Mouse (Mus musculus) Muller cell, postnatal 12 days (primary cell): Measurements from ENCODE around the gene Ston2.

Source experiments
- DNase-seq: peaks from one replicate; pipeline ENCODE4 v3.0.0-alpha.2; 2015; ENCODE audit errors: inconsistent ontology term

Gene Ston2

DNA sequence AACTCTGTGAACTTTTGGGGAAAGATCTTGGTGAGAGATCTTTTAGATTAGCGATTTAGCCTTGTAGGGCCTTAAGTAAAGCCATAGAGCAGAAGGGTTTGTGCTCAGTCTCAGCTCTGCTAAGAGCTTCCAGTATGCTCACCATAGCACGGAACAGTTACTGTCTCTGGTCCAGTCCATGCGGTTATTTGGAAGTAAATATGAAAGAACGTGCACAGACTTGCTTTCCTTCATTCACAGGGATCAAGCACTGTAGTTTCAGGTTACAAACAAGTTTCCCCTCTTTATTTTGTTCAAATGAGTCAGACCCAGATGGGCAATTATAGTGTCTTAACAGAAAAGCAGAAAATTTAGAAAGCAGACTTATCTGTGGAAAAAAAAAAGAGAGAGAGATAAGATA lies 125.3 kb downstream of the Ston2 start:
- no peak for DNase-seq

DNA sequence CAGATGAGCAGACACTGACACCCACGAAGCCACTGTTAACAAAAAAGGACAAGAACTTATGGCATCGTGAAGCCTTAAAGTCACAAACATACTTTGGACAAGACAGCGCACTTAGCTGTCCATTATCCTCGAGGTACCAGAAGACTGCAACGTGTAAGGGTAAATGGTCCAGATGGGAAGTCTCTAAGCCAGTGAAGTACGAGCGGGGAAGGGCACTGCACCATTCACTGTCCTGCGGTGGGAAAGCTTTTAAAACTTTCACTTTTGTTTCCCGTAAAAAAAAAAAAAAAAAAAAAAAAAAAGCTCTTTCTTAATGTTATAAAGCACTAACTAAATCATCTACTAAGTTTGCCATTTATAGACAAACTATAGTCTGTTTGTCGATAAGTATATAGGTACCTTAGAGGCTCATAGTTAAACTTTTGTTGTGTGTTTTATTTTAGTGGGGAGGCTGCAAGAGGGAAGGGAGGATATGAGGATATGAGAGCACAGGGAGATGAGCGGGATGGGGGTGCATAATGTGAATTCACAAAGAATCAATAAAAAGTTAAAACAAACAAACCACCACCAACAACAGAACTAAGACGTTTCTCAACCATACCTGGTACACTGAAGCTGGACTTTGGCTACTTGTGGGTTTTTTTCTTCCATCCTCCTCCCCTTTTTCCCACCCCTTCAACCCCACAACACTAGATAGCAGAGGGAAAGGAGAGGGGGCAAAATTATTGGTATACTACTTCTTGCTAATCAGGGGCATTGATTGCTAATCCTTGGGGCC lies 127.4 kb downstream of the Ston2 start:
- no peak for DNase-seq

DNA sequence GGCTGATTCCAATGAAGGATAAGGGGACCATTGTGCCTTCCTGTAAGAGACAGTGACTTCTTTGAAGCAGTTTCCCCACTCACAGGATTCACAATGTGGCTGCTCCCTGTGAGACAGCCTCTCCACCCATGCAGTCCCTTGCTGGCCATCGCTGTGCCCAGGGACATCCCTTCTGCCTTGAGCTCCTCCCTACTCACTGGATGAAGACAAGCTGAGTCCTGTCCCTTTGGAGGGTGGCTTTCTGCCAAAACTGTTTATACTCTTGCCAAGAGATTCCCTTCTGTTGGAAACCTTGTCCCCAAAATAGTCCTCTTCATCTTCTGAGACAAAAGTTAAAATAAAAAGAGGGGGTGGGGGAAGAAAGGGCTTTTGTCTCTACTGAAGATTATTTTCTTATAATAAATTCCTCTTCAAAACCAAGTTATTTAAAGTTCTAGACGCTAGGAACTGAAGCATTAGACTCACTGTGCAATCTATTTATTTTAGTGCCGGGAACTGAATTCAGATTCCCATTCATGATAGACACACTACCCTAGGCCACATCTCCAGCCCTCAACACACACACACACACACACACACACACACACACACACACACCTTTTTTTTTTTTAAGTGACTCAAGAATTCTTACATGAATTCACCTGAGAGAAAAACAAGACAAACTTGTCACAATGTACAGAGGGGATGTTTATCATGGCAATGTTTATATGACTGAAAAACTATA lies 133.6 kb downstream of the Ston2 start:
- DNase-seq: peak; percentile 76

DNA sequence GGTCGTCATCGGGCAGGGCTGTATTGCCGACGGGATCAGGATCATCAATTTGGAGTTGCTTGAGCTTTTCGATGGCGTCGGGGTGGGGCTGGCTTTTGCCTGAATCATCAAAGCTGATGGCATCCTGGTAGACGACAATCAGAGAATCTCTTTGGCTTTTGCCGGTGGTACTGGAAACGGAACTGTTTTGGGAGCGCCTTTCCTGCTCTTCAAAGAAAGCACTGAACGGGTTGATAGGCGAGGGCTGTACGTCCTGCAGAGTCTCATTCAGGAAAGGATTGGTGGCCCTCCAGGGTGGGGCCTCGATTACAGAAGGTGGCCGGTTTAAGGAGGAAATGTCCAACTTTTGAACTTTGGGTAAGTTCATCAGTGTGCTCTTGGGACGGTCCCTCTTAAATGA lies 139.8 kb downstream of the Ston2 start:
- no peak for DNase-seq

DNA sequence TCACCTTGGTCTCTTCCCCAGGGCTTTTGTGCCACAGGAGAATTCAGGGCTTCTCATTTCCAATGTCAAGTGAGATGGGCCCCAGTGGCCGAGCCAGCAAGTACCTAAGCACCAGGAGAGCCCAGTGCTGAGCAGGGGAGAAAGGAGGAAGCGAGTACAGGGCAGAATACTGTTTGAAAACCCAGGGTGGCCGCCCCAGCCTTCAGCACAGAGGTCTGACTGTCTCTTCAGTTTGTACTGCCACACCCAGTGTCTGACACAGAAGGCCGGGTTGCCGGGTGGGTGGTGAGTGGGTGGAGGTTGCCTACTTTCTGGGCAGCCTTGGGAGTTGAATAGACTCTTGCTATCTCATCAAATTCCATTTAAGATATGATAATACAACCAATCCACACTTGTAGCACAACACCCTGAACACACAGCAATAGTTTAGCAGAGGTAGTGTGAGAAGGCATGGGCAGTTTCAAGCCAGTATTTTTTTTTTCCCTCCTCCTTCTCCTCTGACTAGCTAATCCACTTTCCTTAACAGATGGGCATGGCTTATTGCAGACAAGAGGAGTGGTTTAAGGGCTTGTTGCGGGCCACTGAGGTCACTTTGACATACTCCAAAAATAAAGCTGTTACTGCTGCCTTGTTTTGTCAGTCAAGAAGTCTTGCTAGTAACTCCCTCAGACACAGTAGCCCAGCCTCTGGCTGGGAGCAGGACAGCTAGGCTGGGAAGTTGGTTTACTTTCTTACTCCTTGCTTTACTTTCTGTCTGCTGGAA lies 142.6 kb downstream of the Ston2 start:
- DNase-seq: peak; percentile 20

DNA sequence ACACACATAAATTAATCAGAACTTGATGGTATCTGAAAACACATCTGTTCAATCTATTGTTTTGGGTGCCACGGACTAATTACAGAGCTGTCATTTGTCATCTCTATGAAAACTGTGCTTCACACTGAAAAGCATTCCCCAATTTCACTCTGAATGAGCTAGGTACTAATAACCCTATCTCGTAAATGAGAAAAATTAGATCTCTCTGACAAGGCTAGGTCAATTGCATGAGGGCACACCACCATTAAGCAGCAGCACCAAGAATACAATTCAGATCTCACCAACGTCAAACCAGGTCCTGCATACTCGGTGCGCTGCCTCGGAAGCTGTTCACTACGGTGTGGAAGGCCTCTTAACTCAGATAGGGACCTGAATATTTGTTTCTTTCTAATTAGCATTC lies 145.0 kb downstream of the Ston2 start:
- DNase-seq: no peak

DNA sequence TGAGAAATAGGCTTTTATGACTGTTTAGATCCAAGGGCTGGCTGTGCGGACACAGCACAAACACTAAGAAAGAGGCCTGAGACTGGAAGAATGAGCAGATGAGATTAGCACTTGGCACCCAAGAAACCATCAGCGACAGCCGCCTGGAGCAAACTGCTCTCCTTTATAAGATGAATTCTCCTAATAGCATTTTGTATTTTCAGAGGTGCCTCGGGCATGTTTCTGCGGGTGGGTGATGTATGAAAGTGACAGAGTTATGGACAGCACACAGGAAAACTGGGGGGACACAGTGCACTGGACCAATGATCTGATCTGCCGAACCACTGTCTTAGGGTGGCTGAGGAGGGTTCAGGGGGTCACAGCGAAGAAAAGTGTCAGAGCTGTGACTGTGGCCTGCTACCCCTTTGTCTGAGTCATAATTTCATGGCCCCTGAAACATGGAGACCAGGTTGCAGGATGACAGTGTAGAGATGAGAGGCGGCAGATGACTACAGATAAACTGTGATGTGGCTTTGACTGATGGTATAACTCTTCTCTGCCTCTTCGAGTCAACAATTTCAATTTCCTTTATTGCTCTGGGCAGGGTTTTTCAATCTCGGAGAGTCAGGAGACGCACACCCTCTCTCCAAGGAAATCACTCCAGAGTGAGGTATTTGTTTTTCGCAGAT lies 145.6 kb downstream of the Ston2 start:
- DNase-seq: peak; percentile 25

DNA sequence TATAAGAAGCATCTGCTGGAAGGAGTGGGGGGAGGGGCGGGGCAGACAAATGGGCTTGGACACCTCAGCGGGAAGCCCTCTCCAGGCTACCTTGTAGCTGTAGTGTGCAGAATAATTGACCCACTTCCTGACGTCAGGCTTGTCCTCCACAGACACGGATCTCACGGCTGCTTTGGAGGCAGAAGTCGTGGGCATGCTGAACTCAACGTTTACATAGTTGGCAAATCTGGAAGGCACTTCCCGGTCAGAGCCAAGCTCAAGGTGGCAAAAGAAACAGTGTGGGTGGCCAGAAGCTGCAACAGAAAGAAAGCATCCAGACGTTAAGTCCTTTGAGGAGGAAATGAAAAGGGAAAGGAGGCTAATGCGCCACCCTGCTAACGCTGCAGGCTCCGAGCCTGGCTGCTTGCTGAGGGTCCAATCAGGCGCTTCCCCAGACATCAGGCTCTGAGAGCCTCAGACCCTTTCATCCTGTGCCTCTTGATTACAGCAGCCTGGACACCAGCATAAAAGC lies 146.5 kb downstream of the Ston2 start:
- peak; percentile 78 for DNase-seq

DNA sequence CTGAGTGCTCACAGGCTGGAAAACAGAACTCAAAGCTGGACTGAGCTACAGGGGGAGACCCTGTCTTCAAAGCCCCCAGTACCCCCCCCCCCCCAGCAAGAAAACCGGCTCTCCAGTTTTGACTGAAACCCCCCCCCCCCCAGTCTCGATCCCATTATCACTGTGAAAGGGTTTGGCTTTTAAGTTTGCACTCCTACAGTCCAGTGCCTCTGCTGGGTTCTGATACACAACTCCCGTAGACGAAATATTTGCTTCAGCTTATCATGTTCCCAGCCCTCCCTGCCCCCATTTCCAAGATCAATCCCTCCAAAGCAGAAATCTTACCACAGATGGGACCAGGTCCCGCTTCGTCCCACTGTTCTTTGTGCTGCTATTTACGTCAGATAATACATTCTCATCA lies 147.1 kb downstream of the Ston2 start:
- no peak for DNase-seq

DNA sequence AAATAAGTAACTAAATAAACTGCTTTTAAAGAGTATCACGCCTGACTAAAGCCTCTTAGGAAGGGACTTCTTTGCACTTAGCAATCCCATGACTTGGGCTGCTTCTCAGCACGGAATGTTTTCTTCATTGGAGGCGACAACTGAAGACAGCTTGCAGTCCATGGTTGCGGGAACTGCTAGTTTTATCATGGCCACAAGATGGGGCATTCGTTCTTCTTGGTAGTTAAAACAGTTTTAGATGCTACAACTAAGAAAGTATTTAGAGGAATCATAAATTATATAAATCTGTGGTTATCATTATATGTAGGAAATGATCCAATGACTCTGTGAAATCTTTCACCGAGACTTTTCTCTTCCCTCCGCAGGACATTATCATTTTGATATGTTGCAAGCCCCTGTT lies 147.5 kb downstream of the Ston2 start:
- DNase-seq: peak; percentile 56

DNA sequence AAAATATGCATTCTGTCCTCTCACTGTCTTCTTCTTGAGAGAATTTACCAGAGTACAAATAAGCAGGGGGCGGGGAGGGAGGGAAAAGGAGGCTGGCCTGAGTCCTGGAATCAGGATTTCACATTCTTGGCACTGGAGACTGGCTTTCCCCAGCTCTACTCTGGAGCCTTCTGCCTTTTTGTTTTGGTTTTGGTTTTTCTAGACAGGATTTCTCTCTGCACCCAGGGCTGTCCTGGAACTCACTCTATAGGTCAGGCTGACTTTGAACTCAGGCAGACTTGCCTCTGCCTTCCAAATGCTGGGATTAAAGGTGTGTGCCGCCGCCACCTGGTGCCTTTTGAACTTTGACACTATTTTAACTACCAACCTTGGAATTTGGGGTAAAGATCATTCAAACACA lies 149.8 kb downstream of the Ston2 start:
- DNase-seq: peak; percentile 75

DNA sequence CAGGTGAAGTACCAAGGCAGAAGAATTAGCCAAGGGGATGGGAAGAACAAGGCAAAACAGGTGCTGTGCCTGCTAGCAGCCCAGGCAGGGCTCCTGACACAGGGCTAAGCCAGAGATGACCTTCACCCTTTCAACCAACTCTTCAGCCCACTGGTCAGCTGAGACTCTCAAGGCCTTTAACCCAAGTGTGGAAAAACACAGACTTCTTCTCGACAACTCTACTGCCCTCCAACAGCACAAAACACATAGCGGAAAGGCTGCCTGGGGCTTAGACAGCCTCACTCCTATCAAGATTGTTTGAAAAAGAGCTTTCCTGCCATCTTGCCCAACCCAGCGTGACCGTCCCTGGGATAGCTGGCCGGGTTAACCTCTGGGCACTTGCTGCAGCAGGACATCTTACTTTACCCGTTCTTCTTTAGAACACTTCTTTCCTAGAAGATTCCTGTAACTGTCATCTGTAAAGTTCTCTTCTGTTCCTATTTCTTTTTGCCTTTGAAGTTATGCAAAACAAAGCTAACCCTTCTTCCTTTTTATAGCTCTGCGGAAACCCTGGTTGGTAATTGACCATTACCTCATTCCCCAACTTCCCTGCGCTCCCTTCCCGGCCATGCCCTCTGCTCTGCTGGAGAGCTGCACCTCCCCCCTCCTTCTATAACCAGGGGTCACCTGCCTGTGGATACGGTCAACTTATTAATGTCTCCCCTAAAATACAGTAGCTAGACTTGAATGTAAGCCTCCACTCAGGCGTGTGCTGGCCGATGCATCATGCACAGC lies 150.9 kb downstream of the Ston2 start:
- no peak for DNase-seq

DNA sequence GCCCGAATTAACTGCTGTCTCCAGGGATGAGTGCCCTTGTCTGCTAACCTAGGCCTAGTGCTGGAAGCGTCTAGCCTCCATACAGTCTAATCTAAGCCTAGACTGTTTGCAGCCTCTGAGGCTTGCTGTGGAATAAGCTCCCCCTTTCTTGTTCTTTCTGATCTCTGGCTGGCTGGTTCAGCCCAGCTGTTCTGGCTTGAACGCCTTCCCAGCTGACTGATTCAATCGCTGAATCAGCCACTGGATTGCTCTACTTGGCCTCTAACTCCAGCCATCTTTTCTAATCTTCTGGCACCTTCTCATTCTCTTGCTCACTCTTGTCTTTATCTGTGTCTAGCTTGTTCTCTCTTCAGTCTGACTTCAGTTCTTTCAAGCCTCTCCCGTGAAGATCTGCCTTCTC lies 161.7 kb downstream of the Ston2 start:
- DNase-seq: no peak

DNA sequence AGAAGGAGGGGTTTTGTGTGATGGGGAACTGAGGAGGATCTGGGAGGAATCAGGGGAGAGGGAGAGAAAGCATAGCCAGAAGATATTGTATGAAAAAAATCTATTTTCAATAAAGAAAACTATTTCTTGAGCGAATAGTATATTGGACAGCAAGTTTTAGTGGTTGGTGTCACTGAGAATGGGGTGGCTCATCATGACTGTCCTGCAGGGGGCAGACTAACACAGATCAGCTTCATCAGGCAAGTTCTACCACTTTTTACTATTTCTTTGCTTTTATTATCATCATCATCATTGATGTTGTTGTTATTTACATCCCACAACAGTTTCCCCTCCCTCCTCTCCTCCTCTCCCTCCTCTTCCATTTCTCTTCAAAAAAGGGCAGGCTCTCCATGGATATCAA lies 163.2 kb downstream of the Ston2 start:
- no peak for DNase-seq

DNA sequence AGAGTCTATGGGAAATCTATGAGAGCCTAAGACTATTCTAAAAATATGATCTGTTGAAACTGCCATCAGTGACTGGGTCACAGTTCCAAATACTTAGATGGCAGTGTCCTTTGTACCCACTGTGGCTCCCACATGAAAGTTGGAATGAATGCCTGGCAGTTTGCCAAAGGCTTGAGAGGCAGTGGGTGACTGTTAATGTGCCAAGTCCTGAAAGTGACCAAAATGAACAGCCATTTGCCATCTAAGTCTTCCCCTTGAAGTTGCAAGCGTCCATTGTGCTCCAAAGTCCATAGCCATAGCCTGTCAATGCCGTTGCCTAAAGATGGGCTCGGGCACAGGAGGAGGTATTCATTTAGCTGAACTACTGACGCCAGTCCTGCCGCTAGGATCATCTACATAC lies 178.8 kb downstream of the Ston2 start:
- DNase-seq: peak; percentile 87

DNA sequence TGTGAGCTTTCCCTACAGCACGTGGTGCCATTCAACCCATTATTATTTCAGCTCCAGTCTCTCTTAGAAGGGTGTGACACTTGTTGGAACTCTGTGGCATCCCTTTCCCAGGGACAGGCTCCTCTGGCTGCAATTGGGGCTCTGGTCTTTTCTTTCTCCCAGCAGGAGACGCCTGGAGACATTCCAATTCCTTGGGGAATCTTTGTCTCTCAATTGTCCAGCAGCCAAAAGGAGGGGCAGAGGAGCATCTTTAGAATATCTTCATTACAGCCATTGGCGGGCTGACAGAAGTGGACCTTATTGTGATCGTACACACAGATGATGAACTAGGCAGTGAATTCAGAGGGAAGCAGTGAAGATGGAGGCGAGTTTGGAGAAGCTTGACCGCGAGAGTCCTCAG lies 180.5 kb downstream of the Ston2 start:
- DNase-seq: peak; percentile 94

DNA sequence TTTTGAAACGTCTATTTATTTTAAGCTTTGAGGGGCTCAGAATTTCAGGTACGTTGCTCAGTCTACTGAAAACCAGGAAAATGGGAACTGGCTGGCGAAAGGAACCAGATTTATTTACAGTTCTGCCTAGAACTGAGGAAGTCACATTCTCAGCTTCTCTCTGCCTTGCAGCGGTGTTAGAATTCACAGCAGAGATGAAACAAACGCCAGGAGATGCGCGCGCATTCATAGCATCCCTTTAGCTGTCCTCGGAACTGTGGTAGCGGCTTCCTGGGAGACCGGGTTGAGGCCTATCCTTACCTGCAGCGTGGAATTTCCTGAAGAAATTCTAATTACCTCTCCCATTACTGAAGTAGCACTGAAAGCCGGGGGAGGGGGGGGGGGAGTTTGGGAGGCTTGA lies 181.5 kb downstream of the Ston2 start:
- no peak for DNase-seq

DNA sequence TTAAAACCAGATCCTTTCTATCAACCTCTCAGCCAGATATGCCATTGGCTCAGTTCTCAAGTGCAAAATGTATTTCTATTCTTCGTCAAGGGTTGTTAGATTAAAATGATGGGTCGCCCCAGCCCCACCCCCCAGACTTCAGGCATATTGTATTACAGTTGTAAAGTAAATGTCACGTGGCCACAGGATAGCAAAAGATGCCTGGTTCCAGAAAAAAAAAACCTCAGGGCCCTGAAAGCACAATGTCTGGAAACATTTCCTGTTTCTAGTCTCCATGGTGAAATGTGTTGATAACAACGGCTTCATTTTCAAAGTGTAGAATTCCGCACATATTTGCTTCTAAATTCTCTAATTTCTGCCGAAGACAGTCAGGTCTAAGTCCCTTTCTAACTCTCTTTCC lies 183.6 kb downstream of the Ston2 start:
- peak; percentile 19 for DNase-seq

DNA sequence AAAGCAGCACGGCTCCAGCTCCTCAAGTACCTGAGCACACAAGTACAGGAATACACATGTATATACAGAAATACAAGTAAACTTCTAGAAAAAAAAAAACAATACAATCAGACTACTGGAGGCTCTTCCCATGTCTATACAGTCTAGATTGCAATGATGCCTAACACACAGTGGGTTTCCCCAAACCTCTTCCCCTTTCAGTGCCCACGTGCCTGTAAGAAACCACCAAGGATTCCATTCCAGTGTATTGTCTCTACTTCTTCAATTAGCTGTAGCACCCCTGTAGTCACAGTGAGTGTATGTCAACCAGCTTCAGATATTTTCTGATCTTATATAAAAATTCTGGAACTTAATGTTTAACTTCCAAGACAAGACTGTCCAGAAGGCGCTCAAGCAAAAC lies 196.1 kb downstream of the Ston2 start:
- DNase-seq: no peak

DNA sequence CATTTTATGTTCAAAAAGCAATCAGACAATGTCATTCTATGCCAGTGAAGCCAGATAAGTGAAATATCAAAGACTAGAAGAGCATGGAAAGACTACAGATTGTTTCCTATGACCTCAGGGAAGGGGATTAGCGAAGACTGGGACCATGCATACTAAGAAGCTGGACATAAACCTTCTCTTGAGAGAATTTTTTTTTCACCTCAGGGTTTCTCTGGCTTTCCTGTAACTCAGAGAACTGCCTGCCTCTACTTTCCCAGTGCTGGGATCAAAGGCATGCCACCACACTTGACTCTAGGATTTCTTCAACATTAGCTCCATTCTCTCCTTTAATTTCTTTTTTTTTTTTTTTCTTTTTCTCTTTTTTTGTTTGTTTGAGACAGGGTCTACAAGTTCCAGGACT lies 197.0 kb downstream of the Ston2 start:
- no peak for DNase-seq

DNA sequence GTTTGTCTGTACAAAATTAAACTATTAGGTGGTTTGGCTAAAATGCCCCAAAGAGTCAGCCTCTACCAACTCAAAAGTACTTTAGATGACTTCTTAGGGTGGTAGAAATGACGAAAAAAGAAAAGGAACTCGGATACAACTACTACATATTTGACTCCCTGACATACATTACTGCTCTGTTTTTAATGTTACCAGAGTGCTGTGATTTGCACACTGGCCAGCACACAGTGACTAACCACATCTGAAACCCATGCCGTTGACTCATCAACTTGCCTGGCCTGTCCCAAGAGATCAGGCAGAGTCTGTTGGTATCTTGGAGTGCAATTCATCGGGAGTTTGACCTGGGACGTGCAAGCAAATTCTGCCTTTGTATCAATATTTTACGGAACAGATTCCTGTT lies 197.5 kb downstream of the Ston2 start:
- DNase-seq: peak; percentile 57
